Mouse (Mus musculus) kidney, adult 2 months (tissue): ENCODE results near the gene Mill2.

Experiments
- CTCF ChIP-seq: fragments of 200-500 bp; conservative IDR thresholded peaks from 2 replicates; pipeline ENCODE4 v1.5.1; 2011; ENCODE audit warnings: low read depth, mild to moderate bottlenecking, control low read depth, low read length, moderate library complexity, mixed read lengths; ENCODE audit not compliant: insufficient read depth, insufficient read length
- POLR2A ChIP-seq: fragments of 200-500 bp; IDR thresholded peaks from one replicate; pipeline ENCODE4 v1.6.1; 2011; ENCODE audit warnings: low read depth, low read length, control low read depth

GRCm38 (mm10) chr7:18875372-18875771, 35.6 kb downstream of the Mill2 start:
- TF ChIP-seq CTCF, result no peak
- TF ChIP-seq POLR2A, result no peak
